Mouse (Mus musculus) heart, embryonic 11.5 days (tissue): ENCODE data around the gene Nup210l. TPM values are rescaled to one million over a fixed set of nuclear protein-coding genes. Genes with fewer than 3 reads are reported as not detected.
A peak's percentile ranks its signal among the peaks of the same experiment; 100 is the strongest.
"Not testable (repeated sequence)": the region's sequence is repeated elsewhere in the genome, so short reads cannot be mapped to it uniquely, and the experiment has no call there.

Experiments
- ATAC-seq: fragments of 200-750 bp; cut with Nextera tagmentation; replicated peaks from 2 replicates; pipeline ENCODE4 v1.8.0; 2017; ENCODE audit warnings: moderate library complexity; ENCODE audit not compliant: insufficient number of reproducible peaks, low FRiP score, low TSS enrichment
- H3K27ac ChIP-seq: fragments of 300-500 bp; sonication (generic); 2 replicates; pipeline ENCODE4 v1.5.1; 2014; ENCODE audit warnings: mild to moderate bottlenecking, low read depth, low read length
- H3K27me3 ChIP-seq: fragments of 300-500 bp; sonication (generic); 2 replicates; pipeline ENCODE4 v1.6.1; 2014; ENCODE audit warnings: mild to moderate bottlenecking, low read length, mixed read lengths; ENCODE audit not compliant: control insufficient read depth, insufficient read depth
- H3K36me3 ChIP-seq: fragments of 300-500 bp; sonication (generic); 2 replicates; pipeline ENCODE4 v1.6.1; 2014; ENCODE audit warnings: mild to moderate bottlenecking, low read length, moderate library complexity, mixed read lengths; ENCODE audit not compliant: control insufficient read depth, insufficient read depth
- H3K4me1 ChIP-seq: fragments of 300-500 bp; sonication (generic); 2 replicates; pipeline ENCODE4 v1.6.1; 2014; ENCODE audit warnings: low read length; ENCODE audit not compliant: control insufficient read depth, insufficient read depth
- H3K4me2 ChIP-seq: fragments of 300-500 bp; sonication (generic); 2 replicates; pipeline ENCODE4 v1.6.1; 2014; ENCODE audit warnings: mild to moderate bottlenecking, moderate library complexity
- H3K4me3 ChIP-seq: fragments of 300-500 bp; sonication (generic); 2 replicates; pipeline ENCODE4 v1.5.1; 2014; ENCODE audit warnings: low read depth, low read length
- H3K9ac ChIP-seq: fragments of 300-500 bp; sonication (generic); 2 replicates; pipeline ENCODE4 v1.6.1; 2014; ENCODE audit warnings: mild to moderate bottlenecking, low read depth, low read length, moderate library complexity
- H3K9me3 ChIP-seq: fragments of 300-500 bp; sonication (generic); replicated peaks from 2 replicates; pipeline ENCODE4 v1.6.1; 2016; ENCODE audit warnings: low read length; ENCODE audit not compliant: control insufficient read depth
- WGBS: fragments of 180-500 bp; shearing (Covaris S2); extraction: QIAGEN DNeasy Blood & Tissue Kit; methylation state at CpG from one replicate; pipeline ENCODE4 v1.1.7; 2014; ENCODE audit not compliant: insufficient replicate concordance; 5-methylcytosine and 5-hydroxymethylcytosine counted together
- polyA plus RNA-seq: library from polyadenylated mRNA; unstranded; fragments of >200 nt; fragmentation: Nextera tagmentation; extraction: Ambion mirVana; gene quantifications from 2 replicates; pipeline ENCODE4 v1.2.1, GENCODE M21; 2014

The Nup210l gene
- polyA plus RNA-seq, 1 experiment from 2014 or later: 0.60 TPM

DNA sequence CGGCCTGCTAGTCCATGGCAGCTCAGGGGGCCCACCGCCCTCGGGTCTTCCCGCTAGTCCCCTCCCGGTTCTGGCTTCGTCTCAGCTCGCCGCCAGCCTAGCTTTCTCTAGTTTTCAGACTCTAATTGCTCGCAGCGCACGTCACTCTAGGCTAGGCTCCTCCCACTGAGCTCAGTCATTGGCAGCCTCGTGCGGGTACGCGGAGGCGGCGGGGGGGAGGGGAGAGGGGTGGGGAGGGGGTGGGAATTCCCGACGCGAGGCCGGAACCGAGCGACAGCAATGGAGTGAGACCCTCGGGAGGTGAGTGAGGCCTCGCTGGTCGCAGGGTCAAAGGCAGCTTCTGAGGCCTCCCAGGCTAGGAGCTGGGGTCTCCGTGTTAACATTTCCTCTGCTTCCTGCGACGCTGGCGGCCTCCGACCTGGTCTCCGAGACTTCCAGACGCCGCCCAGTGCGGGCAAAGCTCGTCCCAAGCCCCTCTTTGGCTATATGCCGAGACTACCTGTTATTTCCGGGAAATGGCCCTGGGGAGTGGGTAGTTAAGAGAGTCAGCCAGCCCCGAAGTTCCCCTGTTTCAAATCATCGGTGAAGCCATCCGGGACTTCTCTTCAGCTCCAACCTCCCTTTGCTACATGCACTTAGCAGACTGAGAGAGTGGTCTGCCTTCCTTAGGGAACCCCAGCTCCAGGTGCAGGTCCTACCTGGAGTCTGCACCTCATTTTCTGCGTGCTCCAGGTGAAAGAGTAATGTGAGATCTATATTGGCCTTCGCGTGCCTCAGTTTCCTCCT, 144.2 kb downstream of the Nup210l start, which contains the start of gene Slc39a1:
Gene Slc39a1 (plus strand): TSS at position 213 of the 786 bp plus-strand sequence.
- Histone ChIP-seq H3K27ac (peak within 1 kb of the TSS; percentile 95), H3K27me3 (no peaks in the 10 kb centered on the region), H3K4me2 (peak within 1 kb of the TSS; percentile 93), H3K4me3 (peak within 1 kb of the TSS; percentile 81), H3K36me3 (peaks cover 2% of the 10 kb centered on the region; the same call in 1 of the 2 replicates), H3K9ac (peak within 1 kb of the TSS; percentile 89), H3K4me1 (peaks cover 6% of the 10 kb centered on the region), H3K9me3 (no peaks in the 10 kb centered on the region)
- peak; percentile 91 for ATAC-seq
- under 1% methylated on average over 44 of the region's 44 CpGs for WGBS

- H3K9ac ChIP-seq: peak overlapping the region; percentile 89
- H3K27ac ChIP-seq: peak overlapping the region; percentile 95
- peak overlapping the region; percentile 93 for H3K4me2 ChIP-seq
- peaks cover 2% of the 10 kb centered on the region; the same call in 1 of the 2 replicates for H3K36me3 ChIP-seq
- under 1% methylated on average over 10 of the region's 10 CpGs for WGBS
- peak overlapping the region; percentile 81 for H3K4me3 ChIP-seq
- H3K27me3 ChIP-seq: no peaks in the 10 kb centered on the region
- H3K9me3 ChIP-seq: no peaks in the 10 kb centered on the region
- peaks cover 6% of the 10 kb centered on the region for H3K4me1 ChIP-seq
- ATAC-seq: peak; percentile 35; the same call in 1 of the 2 replicates
Observed at GRCm38 (mm10) chr3:90248746-90249100, 144.8 kb downstream of the Nup210l start.

GRCm38 (mm10) chr3:90250791-90251190, 146.9 kb downstream of the Nup210l start:
- 76% methylated on average over 6 of the region's 6 CpGs for WGBS
- Histone ChIP-seq H3K27ac (no peak overlapping the region), H3K9me3 (no peaks in the 10 kb centered on the region), H3K36me3 (peaks cover 2% of the 10 kb centered on the region; the same call in 1 of the 2 replicates), H3K9ac (no peak overlapping the region), H3K4me2 (no peak overlapping the region), H3K27me3 (no peaks in the 10 kb centered on the region), H3K4me1 (peaks cover 9% of the 10 kb centered on the region), H3K4me3 (no peak overlapping the region)
- no peak for ATAC-seq

DNA sequence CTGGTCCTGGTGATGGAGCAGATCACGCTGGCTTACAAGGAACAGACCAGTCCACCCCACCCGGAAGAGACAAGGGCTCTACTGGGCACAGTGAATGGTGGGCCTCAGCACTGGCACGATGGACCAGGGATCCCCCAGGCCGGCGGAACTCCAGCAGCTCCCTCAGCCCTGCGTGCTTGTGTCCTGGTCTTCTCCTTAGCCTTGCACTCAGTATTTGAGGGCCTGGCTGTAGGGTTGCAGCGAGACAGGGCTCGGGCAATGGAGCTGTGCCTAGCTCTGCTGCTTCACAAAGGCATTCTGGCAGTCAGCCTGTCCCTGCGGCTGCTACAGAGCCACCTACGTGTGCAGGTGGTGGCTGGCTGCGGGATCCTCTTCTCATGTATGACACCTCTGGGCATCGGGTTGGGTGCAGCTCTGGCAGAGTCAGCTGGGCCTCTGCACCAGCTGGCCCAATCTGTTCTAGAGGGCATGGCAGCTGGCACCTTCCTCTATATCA, 147.8 kb downstream of the Nup210l start:
- H3K9ac ChIP-seq, H3K4me2 ChIP-seq, ATAC-seq, H3K9me3 ChIP-seq, H3K27me3 ChIP-seq, H3K27ac ChIP-seq, H3K4me1 ChIP-seq, H3K4me3 ChIP-seq, H3K36me3 ChIP-seq: not testable (repeated sequence)
- WGBS: 95% methylated on average over 10 of the region's 12 CpGs

DNA sequence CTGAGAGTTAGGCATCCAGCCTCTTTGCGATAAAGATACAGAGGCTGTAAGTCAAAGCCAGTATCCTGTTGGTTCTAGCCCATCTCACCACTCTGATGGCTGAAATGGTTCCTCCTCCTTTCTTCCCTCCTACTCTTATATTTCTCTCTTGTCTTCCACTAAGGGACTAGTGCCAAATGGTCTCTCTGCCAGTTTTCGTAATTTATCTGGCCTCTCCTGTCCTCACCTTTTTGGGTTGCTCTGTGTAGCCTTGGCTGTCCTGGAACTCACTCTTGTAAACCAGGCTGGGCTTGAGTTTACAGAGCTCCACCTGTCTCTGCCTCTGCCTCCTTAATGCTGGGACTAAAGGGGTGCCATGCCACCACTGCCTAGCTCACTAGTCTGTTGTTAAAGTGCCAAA, 148.7 kb downstream of the Nup210l start:
- not testable (repeated sequence) for H3K27ac ChIP-seq, H3K4me1 ChIP-seq, H3K36me3 ChIP-seq, H3K4me3 ChIP-seq, ATAC-seq, H3K9ac ChIP-seq, H3K27me3 ChIP-seq, H3K9me3 ChIP-seq, H3K4me2 ChIP-seq
- 76% methylated on average over 2 of the region's 2 CpGs for WGBS

DNA sequence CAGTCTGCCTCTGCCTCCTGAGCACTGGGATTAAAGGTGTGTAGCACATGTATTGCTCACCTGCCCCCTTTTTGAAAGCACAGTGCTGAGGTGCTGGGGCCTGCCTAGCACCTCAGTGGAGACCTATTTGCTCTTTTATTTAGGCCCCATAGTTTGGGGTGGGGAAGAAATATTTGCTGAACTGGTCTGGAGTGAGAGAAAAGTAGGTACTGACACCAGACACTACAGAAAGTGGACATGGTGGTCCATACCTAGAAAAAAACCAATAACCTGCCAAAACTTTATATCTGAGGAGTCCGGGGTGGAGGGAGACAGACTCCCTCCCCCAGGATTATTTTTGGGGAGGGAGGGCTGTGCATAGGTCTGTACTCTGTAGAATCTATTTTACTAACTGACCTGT, 149.2 kb downstream of the Nup210l start:
- 76% methylated on average over 1 of the region's 1 CpGs for WGBS
- H3K4me2 ChIP-seq, H3K9me3 ChIP-seq, ATAC-seq, H3K4me1 ChIP-seq, H3K4me3 ChIP-seq, H3K27ac ChIP-seq, H3K27me3 ChIP-seq, H3K36me3 ChIP-seq, H3K9ac ChIP-seq: not testable (repeated sequence)

GRCm38 (mm10) chr3:90253653-90254418, 149.9 kb downstream of the Nup210l start, which contains the start of gene Crtc2:
Gene Crtc2 (plus strand): TSS chr3:90254163.
- H3K36me3 ChIP-seq: peaks cover 2% of the 10 kb centered on the region; the same call in 1 of the 2 replicates
- peak within 1 kb of the TSS; percentile 87 for H3K27ac ChIP-seq
- peak within 1 kb of the TSS; percentile 91 for H3K4me3 ChIP-seq
- H3K27me3 ChIP-seq: no peaks in the 10 kb centered on the region
- peak within 1 kb of the TSS; percentile 87 for H3K4me2 ChIP-seq
- 3% methylated on average over 40 of the region's 40 CpGs for WGBS
- H3K9me3 ChIP-seq: no peaks in the 10 kb centered on the region
- peaks cover 9% of the 10 kb centered on the region for H3K4me1 ChIP-seq
- ATAC-seq: peak; percentile 96
- peak within 1 kb of the TSS; percentile 92 for H3K9ac ChIP-seq

DNA sequence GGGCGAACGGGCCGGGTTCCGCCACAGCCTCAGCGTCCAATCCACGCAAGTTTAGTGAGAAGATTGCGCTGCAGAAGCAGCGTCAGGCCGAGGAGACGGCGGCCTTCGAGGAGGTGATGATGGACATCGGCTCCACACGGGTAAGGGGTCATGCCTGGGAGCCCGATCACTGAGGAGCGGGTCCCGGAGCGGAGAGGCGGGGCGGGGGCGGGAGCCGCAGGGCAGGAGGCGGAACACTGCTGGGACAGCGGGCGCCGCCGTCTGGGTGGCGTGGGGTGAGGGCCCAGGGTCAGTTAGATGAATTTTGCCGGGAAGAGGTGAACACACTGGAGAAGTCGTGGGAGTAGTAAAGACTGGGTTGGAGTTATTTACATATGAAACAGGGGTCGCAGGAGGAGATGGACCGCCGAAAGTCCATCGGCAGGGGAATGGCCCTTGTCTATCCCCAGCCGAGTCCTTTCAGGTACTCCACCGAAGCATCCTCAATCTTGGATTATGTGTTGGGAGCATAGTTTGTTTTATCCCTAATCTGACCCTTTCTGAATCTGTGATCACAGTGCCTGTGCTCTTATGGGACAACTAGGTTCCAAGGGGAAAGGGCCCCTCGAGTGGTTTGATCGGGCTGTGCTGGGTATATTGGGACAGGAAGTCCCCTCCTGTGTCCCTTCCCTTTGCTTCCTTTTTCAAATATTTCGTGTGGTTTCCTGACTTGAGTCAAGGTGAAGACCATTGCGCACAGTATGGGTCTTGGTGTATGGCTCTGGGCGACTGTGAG, 150.7 kb downstream of the Nup210l start:
- Histone ChIP-seq H3K4me2 (peak overlapping the region; percentile 87), H3K27ac (peak overlapping the region; percentile 87), H3K9ac (peak overlapping the region; percentile 92), H3K27me3 (no peaks in the 10 kb centered on the region), H3K9me3 (no peaks in the 10 kb centered on the region), H3K4me1 (peaks cover 6% of the 10 kb centered on the region), H3K4me3 (peak overlapping the region; percentile 91), H3K36me3 (peaks cover 6% of the 10 kb centered on the region)
- peak; percentile 75 for ATAC-seq
- 1% methylated on average over 41 of the region's 41 CpGs for WGBS
